Mouse (Mus musculus): ENCODE measurements around the gene Fam221a.

DNA sequence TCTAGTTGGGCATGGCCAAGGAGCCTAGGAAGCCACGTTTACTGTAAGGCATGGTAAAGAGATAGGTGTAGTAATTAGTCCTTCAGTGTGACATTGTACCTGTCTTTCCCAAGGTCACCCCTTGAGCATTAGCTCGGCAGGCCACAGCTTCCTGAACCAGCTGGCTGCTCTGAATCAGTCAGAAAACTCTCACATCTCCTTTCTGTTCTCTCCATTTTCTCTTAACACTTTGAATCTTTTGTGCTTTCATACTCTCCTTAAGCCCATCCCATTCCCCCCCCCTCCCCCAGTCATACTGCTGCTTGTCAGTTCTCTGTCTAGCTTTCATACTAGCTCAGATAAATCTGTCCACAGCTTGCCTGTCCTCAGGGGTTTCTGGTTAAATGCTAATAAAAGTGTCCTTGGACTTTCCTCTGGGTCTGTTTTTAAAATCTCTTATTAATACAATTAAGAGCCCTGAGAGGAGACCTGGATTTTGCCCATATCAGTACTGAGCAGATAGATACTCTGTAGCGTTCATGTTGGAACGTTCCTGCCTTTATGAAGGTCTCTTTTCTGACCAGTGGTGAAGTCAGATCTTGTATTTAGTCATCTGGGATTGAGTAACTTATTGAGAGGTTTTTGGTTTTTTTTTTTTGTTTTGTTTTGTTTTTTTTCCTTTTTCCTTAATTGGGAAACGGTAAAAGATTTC is 36.0 kb upstream of the Fam221a start:
- TF ChIP-seq POLR2AphosphoS5 (IDR thresholded peaks at IDR 0.05; ENCODE audit: insufficient replicate concordance, low read depth, low read length) (no peak), CTCF (IDR thresholded peaks at IDR 0.05; ENCODE audit: low read depth, low read length) (no peak), GATA1 (IDR thresholded peaks at IDR 0.05; ENCODE audit: borderline replicate concordance, low read length) (no peak), GATA2 (IDR thresholded peaks at IDR 0.05; ENCODE audit: borderline replicate concordance, low read depth, low read length) (no peak)
